Mouse (Mus musculus): ENCODE measurements around the gene Ramp1.

Ramp1 gene

DNA sequence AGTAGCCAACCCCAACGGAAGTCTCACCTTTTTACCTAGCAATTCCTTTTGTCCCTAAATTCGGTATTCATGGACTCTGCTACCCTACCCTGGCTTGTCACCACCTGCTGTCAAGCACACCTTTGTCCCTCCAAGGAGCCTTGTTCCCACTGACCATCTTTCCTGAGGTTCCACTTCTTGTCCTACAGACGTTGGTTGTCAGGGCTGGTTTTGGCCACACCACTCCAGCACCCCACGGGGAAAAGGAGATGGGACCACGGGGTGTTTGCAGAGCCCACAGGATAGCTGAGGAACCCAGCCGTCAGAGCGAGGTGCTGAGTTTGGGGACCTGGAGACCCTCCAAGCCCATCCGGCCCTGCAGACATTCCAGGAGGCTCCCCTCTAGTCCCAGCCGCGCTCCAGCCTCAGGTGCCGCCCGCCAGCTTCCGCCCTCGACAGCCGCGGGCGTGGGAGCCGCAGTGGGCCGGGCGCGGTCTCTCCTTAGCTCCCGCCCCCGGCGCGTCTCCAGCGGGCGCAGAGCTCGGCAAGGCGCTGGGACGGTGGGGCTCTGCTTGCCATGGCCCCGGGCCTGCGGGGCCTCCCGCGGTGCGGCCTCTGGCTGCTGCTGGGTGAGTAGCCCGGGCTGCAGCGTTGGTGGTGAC is at the start of gene Ramp1:
Gene Ramp1, plus strand, starts transcription at position 290 of the 641 bp plus-strand sequence.
- DNase-seq (ENCODE audit: low spot score), result peak; percentile 24

GRCm38 (mm10) chr1:91137036-91137435 is 42.6 kb upstream of the Ramp1 start:
- no peak for DNase-seq (ENCODE audit: low spot score)

DNA sequence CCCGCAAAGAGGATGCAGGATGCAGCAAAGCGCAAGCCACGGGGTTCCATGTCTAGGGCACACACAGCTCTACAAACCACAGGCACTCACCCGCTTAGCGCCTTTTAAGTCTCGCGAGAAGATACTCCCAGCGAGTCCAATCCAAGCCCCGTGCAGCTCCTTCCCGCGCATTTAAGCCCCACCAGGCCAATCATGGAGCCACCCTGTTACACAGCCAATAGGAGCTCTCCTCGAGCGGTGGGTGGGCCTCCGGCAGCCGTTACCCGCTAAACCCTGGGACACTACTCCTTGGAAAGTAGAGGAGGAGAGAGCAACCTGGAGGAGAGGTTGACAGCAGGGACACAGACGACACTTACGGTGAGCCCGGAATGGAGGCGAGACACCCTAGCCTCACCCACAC is 34.8 kb upstream of the Ramp1 start, which contains the start of gene Rbm44:
Gene Rbm44, plus strand, starts transcription at position 277 of the 400 bp plus-strand sequence.
- DNase-seq (ENCODE audit: low spot score), result peak; percentile 16

- DNase-seq (ENCODE audit: low spot score), result no peak
These were observed 28.1 kb upstream of the Ramp1 start for GRCm38 (mm10) chr1:91151509-91151908.

DNA sequence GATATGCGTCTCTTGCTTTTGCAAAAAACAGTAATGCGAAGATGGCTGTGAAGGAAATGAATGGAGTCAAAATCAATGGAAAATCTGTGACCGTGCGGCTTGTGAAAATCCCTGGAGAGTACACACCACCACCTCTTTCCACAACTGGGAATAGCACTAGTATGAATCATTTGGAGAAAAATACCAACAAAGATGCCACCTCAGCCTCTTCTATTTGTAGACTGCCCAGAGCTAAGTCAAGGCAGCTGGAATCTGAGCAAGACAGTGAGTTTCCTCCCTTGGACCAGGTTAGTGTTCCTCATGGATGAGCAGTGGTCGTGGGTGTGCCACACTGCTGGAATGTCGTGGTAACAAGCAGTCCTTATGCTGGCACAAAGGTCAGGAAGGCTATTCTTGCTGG is 12.8 kb upstream of the Ramp1 start:
- no peak for DNase-seq (ENCODE audit: low spot score)

- no peak for DNase-seq (ENCODE audit: low spot score)
These were observed 10.5 kb upstream of the Ramp1 start for GRCm38 (mm10) chr1:91169157-91169556.

DNA sequence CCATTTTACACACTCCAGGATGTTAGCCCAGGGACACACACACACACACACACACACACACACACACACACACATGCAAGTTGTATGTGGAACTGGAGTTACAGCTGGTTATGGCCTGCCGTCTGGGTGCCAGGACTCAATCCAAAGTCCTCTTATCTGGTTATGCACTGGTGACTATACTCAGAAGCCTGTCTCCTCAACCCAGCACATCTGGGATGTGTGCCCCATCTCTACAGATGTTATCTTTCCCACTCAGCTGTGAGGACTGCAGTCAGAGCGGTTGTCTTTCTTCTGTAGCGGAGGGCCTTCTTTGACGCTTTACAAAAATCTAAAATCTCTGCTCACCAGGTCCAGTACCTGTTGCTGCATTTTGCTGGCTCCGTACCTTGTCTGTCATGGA is 4.8 kb upstream of the Ramp1 start:
- no peak for DNase-seq (ENCODE audit: low spot score)

DNA sequence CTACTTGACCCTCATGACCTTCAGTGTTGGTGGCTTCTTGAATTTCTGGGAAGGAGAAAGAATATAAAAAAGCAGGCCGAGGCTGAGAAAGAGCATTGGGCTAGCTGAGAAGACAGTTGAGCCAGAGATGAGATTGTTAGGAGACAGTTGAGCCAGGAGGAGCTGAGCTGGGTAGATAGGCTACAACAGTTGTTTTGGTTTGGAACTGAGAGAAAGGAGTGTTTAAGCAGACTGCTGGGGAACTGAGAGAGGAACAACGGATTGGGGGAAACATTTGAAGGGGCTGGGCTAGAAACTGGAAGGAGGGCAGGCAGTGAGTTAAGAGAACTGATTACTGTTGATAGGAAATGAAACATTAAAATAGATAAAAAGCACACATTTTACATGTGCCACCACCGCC is 3.6 kb upstream of the Ramp1 start:
- no peak for DNase-seq (ENCODE audit: low spot score)

GRCm38 (mm10) chr1:91176871-91177270 is 2.8 kb upstream of the Ramp1 start:
- DNase-seq (ENCODE audit: low spot score), result no peak

DNA sequence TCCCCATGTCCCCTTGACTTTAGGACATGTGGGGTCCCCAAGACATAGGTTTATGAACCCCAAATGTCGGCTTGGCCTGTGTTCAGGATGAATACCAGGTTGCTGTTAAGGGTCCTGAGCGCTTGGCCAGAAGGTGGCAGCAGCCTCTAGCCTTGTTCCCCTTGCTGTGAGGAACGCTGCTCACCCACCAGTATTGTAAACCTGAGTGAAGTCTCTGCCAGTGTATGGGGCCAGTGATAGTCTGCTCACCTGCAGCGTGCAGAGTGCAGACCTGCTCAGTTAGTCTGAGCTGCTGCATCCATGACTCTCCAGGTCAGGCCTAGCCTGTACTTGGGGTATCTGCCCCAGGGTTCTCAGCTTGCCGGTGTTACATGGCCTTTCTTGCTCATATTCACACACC is 536 bp upstream of the Ramp1 start:
- DNase-seq (ENCODE audit: low spot score), result peak; percentile 71

GRCm38 (mm10) chr1:91180174-91180565 is 548 bp downstream of the Ramp1 start:
- peak; percentile 4 for DNase-seq (ENCODE audit: low spot score)

- DNase-seq (ENCODE audit: low spot score), result no peak
These were observed 1.1 kb downstream of the Ramp1 start for GRCm38 (mm10) chr1:91180723-91181122.

- peak; percentile 19 for DNase-seq (ENCODE audit: low spot score)
These were observed 1.6 kb downstream of the Ramp1 start for GRCm38 (mm10) chr1:91181261-91181660.

DNA sequence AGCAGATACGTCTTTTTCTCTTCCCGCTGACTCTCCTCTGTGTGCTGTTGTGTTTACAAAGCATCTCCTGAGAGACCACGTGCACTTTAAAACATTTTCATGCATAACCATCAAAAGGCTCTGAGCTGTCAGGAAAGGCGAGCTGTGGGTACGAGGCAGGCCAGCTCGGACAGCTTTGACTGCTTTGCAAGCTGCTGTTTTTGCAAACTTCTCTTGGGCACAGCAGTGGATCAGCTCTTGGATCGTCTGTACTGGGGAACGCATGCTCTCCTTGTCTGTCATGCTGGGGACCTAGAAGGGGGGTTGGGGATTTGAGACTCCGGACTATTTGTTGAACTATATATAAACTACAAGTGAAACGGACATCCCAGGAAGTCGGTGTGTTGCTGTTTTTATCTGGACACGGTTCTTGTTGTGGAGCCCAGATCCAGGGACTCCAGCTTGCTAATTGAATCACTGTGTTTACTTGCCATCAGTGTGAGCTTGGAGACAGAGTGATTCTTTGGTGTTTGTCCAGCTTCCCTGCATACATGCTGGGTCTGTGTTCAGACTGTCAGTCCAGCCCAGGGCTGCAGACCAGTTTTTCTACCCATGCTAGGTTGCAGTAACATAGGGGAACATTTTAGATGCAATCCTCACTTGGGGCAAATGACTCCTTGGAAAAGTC is 2.3 kb downstream of the Ramp1 start:
- DNase-seq (ENCODE audit: low spot score), result no peak

- DNase-seq (ENCODE audit: low spot score), result no peak
These were observed 3.7 kb downstream of the Ramp1 start for GRCm38 (mm10) chr1:91183305-91183704.

- DNase-seq (ENCODE audit: low spot score), result no peak
These were observed 7.1 kb downstream of the Ramp1 start for GRCm38 (mm10) chr1:91186677-91187076.

DNA sequence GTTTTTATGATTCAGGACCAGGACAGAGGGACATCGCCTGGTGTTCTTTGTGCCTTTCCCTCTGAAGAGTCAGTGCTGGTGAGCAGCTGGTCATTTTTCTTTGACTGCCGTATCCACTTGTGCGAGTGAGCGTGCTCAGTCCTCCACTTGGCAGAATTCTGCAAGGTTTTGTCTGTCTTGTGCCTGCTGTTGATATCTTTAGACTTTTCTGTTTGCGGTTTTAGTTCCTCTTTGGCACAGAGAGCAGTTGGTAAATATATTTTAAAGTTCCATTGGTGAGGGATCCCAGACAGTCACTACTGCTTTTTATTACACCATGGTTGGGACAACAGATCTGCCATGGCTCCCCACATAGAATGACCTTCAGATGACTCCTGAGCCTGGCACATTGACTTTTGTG is 7.7 kb downstream of the Ramp1 start:
- no peak for DNase-seq (ENCODE audit: low spot score)

- no peak for DNase-seq (ENCODE audit: low spot score)
These were observed 8.4 kb downstream of the Ramp1 start for GRCm38 (mm10) chr1:91187786-91188640.

DNA sequence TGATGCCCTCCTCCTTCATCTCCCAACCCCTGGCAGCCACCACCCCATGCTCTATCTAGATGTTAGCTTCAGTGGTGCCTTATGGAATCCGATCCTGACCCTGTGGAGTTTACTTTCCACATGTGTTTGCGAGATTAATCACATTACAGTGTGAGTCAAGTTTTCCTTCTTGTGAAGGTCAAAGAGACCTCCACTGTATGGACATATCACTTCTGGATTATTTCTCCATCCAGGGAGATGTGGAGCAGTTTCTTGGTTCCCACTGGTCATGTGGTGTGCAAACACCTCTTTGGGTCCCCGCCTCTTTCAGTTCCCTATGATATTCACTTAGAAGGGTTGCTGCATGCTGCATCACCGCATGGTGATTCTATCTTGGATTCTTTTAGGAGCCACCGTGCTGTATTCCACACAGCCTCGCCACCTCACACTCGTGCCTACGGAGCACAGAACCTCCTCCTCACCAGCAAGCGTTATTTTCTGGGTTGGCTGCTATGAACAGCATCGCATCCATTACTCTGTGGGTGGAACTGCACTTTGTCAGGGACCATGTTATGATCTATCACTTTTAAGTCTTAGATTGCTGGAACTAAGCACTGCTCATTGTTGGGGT is 9.3 kb downstream of the Ramp1 start:
- DNase-seq (ENCODE audit: low spot score), result no peak

DNA sequence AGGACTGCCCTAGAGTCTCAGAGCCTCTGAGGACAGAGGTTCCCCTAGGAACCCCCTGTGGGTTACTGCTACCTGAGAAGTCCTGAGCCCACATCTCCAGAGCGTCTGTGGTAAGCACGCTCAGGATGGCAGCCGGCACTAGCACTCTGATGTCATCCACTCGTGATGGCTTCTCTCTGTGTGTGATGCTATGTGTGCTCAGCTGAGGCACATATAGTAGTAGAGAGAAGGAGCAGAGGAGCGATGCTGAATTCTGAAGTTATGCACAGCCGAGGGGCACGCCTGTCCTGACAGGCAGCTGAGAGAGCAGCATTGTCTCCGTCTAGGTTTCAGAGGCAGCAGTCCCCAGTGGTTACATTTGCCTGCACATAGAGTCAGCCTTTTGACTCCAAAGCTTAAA is 12.6 kb downstream of the Ramp1 start:
- no peak for DNase-seq (ENCODE audit: low spot score)

- no peak for DNase-seq (ENCODE audit: low spot score)
These were observed 13.6 kb downstream of the Ramp1 start for GRCm38 (mm10) chr1:91193242-91193641.

DNA sequence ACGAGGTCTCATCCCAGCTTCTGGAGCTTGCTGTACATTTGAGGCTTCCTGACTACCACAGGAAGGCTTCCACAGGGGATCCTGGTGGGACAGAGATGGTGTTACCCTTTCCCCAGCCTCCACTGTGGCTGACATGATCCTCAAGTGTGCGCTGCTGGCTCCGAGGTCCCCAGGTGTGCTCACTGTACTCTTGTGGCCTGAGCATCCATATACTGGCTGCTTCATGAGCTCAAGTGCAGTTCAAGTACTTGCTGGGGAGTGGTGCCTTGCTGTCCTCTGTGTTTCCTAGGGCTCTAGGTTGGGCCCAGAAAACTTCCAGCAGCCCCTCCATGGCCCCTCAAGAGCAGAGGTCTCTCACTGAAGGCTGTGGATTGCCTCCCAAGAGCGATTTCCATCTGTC is 14.1 kb downstream of the Ramp1 start:
- no peak for DNase-seq (ENCODE audit: low spot score)

- no peak for DNase-seq (ENCODE audit: low spot score)
These were observed 20.2 kb downstream of the Ramp1 start for GRCm38 (mm10) chr1:91199793-91200192.
